Mouse (Mus musculus) erythroblast, embryonic 14.5 days (primary cell): ENCODE data around the gene Pla1a. TPM values are rescaled to one million over a fixed set of nuclear protein-coding genes. Genes with fewer than 3 reads are reported as not detected.

ENCODE experiments used
- H3K27me3 ChIP-seq: 2 replicates; pipeline ENCODE4 v1.6.1; 2012; ENCODE audit warnings: inconsistent platforms; ENCODE audit not compliant: control insufficient read depth
- H3K36me3 ChIP-seq: 2 replicates; pipeline ENCODE4 v1.6.1; 2012; ENCODE audit warnings: mild to moderate bottlenecking, inconsistent platforms; ENCODE audit not compliant: control insufficient read depth
- H3K4me1 ChIP-seq: 2 replicates; pipeline ENCODE4 v1.6.1; 2012; ENCODE audit warnings: inconsistent platforms; ENCODE audit not compliant: control insufficient read depth
- H3K4me3 ChIP-seq: replicated peaks from 2 replicates; pipeline ENCODE3; 2012; ENCODE audit warnings: moderate library complexity, mild to moderate bottlenecking, inconsistent platforms
- H3K9me3 ChIP-seq: 2 replicates; pipeline ENCODE4 v1.6.1; 2012; ENCODE audit warnings: low read length, inconsistent platforms, mixed read lengths; ENCODE audit not compliant: control insufficient read depth
- GATA1 ChIP-seq: IDR thresholded peaks from 2 replicates; pipeline ENCODE4 v1.6.1; 2012; ENCODE audit warnings: low read length, inconsistent platforms, mixed read lengths
- TAL1 ChIP-seq: IDR thresholded peaks from 3 replicates; pipeline ENCODE4 v1.6.1; 2012; ENCODE audit warnings: low read length, inconsistent platforms, mixed read lengths
- polyA plus RNA-seq: library from polyadenylated mRNA; stranded (reverse); fragments of >175 nt; gene quantifications from 2 replicates; pipeline ENCODE4 v1.2.3, GENCODE M21; 2012

Pla1a gene
- polyA plus RNA-seq, 1 experiment, result not detected

GRCm38 (mm10) chr16:38408416-38408815, 24.5 kb downstream of the Pla1a start:
- peaks cover 6% of the 10 kb centered on the region for H3K4me1 ChIP-seq
- TF ChIP-seq GATA1 (no peak), TAL1 (no peak)
- H3K4me3 ChIP-seq, result no peak overlapping the region
- H3K36me3 ChIP-seq, result no peaks in the 10 kb centered on the region; the same call in 1 of the 2 replicates
- H3K9me3 ChIP-seq, result no peaks in the 10 kb centered on the region
- H3K27me3 ChIP-seq, result peaks cover 3% of the 10 kb centered on the region

- no peaks in the 10 kb centered on the region; the same call in 1 of the 2 replicates for H3K36me3 ChIP-seq
- peaks cover 3% of the 10 kb centered on the region for H3K27me3 ChIP-seq
- H3K9me3 ChIP-seq, result no peaks in the 10 kb centered on the region
- TF ChIP-seq TAL1 (no peak), GATA1 (no peak)
- H3K4me1 ChIP-seq, result peaks cover 6% of the 10 kb centered on the region
- H3K4me3 ChIP-seq, result no peak overlapping the region
Measured at GRCm38 (mm10) chr16:38407584-38407983, 25.4 kb downstream of the Pla1a start.

- peaks cover 3% of the 10 kb centered on the region for H3K27me3 ChIP-seq
- H3K9me3 ChIP-seq, result no peaks in the 10 kb centered on the region
- H3K4me3 ChIP-seq, result no peak overlapping the region
- H3K4me1 ChIP-seq, result peaks cover 6% of the 10 kb centered on the region
- H3K36me3 ChIP-seq, result no peaks in the 10 kb centered on the region; the same call in 1 of the 2 replicates
- TF ChIP-seq TAL1, result no peak
- no peak for TF ChIP-seq GATA1
Measured at GRCm38 (mm10) chr16:38406708-38407107, 26.2 kb downstream of the Pla1a start.

- Histone ChIP-seq H3K4me1 (peaks cover 6% of the 10 kb centered on the region), H3K4me3 (no peak overlapping the region), H3K36me3 (no peaks in the 10 kb centered on the region; the same call in 1 of the 2 replicates), H3K27me3 (peaks cover 3% of the 10 kb centered on the region), H3K9me3 (no peaks in the 10 kb centered on the region)
- no peak for TF ChIP-seq GATA1
- no peak for TF ChIP-seq TAL1
Measured at GRCm38 (mm10) chr16:38406293-38406692, 26.7 kb downstream of the Pla1a start.

GRCm38 (mm10) chr16:38403639-38404038, 29.3 kb downstream of the Pla1a start:
- Histone ChIP-seq H3K4me3 (no peak overlapping the region), H3K4me1 (peaks cover 16% of the 10 kb centered on the region), H3K9me3 (no peaks in the 10 kb centered on the region), H3K27me3 (peaks cover 9% of the 10 kb centered on the region), H3K36me3 (no peaks in the 10 kb centered on the region; the same call in 1 of the 2 replicates)
- TF ChIP-seq TAL1 (no peak), GATA1 (no peak)

- no peaks in the 10 kb centered on the region for H3K9me3 ChIP-seq
- H3K27me3 ChIP-seq, result peaks cover 9% of the 10 kb centered on the region
- peaks cover 10% of the 10 kb centered on the region for H3K4me1 ChIP-seq
- no peak overlapping the region for H3K4me3 ChIP-seq
- no peaks in the 10 kb centered on the region; the same call in 1 of the 2 replicates for H3K36me3 ChIP-seq
- no peak for TF ChIP-seq GATA1
- no peak for TF ChIP-seq TAL1
Measured at GRCm38 (mm10) chr16:38401468-38401867, 31.5 kb downstream of the Pla1a start.

GRCm38 (mm10) chr16:38400311-38400960, 32.5 kb downstream of the Pla1a start:
- Histone ChIP-seq H3K36me3 (no peaks in the 10 kb centered on the region; the same call in 1 of the 2 replicates), H3K27me3 (peaks cover 12% of the 10 kb centered on the region), H3K4me3 (no peak overlapping the region), H3K9me3 (no peaks in the 10 kb centered on the region), H3K4me1 (peaks cover 13% of the 10 kb centered on the region)
- TF ChIP-seq TAL1 (no peak), GATA1 (no peak)

- Histone ChIP-seq H3K27me3 (peaks cover 12% of the 10 kb centered on the region), H3K9me3 (no peaks in the 10 kb centered on the region), H3K36me3 (no peaks in the 10 kb centered on the region; the same call in 1 of the 2 replicates), H3K4me3 (no peak overlapping the region), H3K4me1 (peaks cover 13% of the 10 kb centered on the region)
- TF ChIP-seq GATA1 (no peak), TAL1 (no peak)
Measured at GRCm38 (mm10) chr16:38399531-38400231, 33.3 kb downstream of the Pla1a start.

GRCm38 (mm10) chr16:38399076-38399475, 33.9 kb downstream of the Pla1a start:
- no peaks in the 10 kb centered on the region for H3K9me3 ChIP-seq
- H3K36me3 ChIP-seq, result no peaks in the 10 kb centered on the region; the same call in 1 of the 2 replicates
- no peak overlapping the region for H3K4me3 ChIP-seq
- peaks cover 12% of the 10 kb centered on the region for H3K27me3 ChIP-seq
- TF ChIP-seq TAL1 (no peak), GATA1 (no peak)
- H3K4me1 ChIP-seq, result peaks cover 16% of the 10 kb centered on the region
